Mouse (Mus musculus) lung, embryonic 15.5 days (tissue): ENCODE results near the gene Scgb1a1. TPM values are rescaled to one million over a fixed set of nuclear protein-coding genes. Genes with fewer than 3 reads are reported as not detected.
A peak's percentile ranks its signal among the peaks of the same experiment; 100 is the strongest.
"Not testable (repeated sequence)": the region's sequence is repeated elsewhere in the genome, so short reads cannot be mapped to it uniquely, and the experiment has no call there.

Experiments used
- ATAC-seq: fragments of 200-750 bp; cut with Nextera tagmentation; 2 replicates; pipeline ENCODE4 v1.8.0; 2017; ENCODE audit warnings: moderate number of reproducible peaks, borderline replicate concordance; ENCODE audit not compliant: low FRiP score, low TSS enrichment; ENCODE audit errors: extremely low read depth
- H3K27ac ChIP-seq: fragments of 300-500 bp; sonication (generic); 2 replicates; pipeline ENCODE4 v1.5.1; 2015; ENCODE audit warnings: moderate library complexity, mild to moderate bottlenecking, inconsistent platforms
- H3K27me3 ChIP-seq: fragments of 300-500 bp; sonication (generic); 2 replicates; pipeline ENCODE4 v1.6.1; 2015; ENCODE audit warnings: inconsistent platforms
- H3K36me3 ChIP-seq: fragments of 300-500 bp; sonication (generic); 2 replicates; pipeline ENCODE4 v1.6.1; 2015; ENCODE audit warnings: inconsistent platforms
- H3K4me1 ChIP-seq: fragments of 300-500 bp; sonication (generic); 2 replicates; pipeline ENCODE4 v1.6.1; 2015; ENCODE audit warnings: inconsistent platforms
- H3K4me2 ChIP-seq: fragments of 300-500 bp; sonication (generic); 2 replicates; pipeline ENCODE4 v1.6.1; 2015; ENCODE audit warnings: inconsistent platforms, mild to moderate bottlenecking, moderate library complexity
- H3K4me3 ChIP-seq: fragments of 300-500 bp; sonication (generic); 2 replicates; pipeline ENCODE4 v1.5.1; 2015; ENCODE audit warnings: mild to moderate bottlenecking, inconsistent platforms
- H3K9ac ChIP-seq: fragments of 300-500 bp; sonication (generic); 2 replicates; pipeline ENCODE4 v1.6.1; 2015; ENCODE audit warnings: inconsistent platforms
- H3K9me3 ChIP-seq: fragments of 300-500 bp; sonication (generic); 2 replicates; pipeline ENCODE4 v1.6.1; 2016; ENCODE audit warnings: inconsistent platforms
- WGBS: fragments of 180-500 bp; shearing (Covaris S2); methylation state at CpG from one replicate; pipeline ENCODE4 v1.1.7; 2015; 5-methylcytosine and 5-hydroxymethylcytosine counted together
- polyA plus RNA-seq: library from polyadenylated mRNA; unstranded; fragments of >200 nt; fragmentation: Nextera tagmentation; extraction: Ambion mirVana; gene quantifications from 2 replicates; pipeline ENCODE4 v1.2.1, GENCODE M21; 2015

The Scgb1a1 gene
- 5.1 and 8.7 TPM in 2 replicates for polyA plus RNA-seq

DNA sequence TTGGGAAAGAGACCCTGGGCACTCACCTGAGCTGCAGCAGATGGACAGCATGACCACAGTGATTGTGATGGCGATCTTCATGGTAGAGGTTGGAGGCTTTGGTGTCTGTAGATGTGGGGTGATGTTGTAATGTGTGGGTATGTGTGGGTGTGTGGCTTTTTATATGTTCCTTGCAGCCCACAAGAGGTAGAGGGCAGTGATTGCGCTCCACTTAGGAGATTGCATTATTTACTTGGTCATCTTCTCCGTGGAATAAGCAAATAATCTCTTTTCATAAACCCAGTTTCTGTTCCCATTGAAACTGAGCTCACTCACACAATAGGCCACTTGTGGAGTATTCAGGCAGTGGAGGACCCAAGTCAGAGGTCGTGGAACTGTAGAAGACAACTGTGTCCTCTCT, at the start of gene Scgb1a1:
Scgb1a1 (minus strand) TSS at position 138 of the 400 bp plus-strand sequence.
- Histone ChIP-seq H3K4me3 (no peak within 1 kb of the TSS), H3K27ac (no peak within 1 kb of the TSS), H3K9ac (no peak within 1 kb of the TSS), H3K9me3 (no peaks in the 10 kb centered on the region), H3K4me2 (no peak within 1 kb of the TSS), H3K4me1 (no peaks in the 10 kb centered on the region), H3K36me3 (no peaks in the 10 kb centered on the region), H3K27me3 (no peaks in the 10 kb centered on the region)
- ATAC-seq = no peak
- 69% methylated on average over 4 of the region's 4 CpGs for WGBS

DNA sequence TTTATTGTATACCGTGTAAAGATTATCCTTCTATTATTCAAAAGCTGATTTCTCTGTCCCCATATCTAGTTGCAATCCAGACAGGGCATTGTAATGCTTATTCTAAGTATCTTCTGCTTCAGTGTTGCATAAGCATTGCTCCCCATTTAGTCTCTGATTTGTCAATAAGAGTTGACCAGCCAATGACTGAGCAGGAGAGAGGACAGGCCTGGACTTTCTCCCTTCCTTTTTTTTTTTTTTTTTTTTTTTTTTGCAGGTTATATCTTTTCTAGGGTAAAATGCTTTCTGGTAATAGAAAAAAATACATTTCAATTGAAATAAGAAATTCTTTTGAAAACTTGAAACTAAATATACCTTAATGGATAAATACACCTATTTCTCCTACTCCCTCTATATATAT, 49.4 kb upstream of the Scgb1a1 start:
- Histone ChIP-seq H3K36me3 (0 out of 2 replicates have a peak, but pooled peaks cover 3% of the 10 kb centered on the region), H3K4me3 (no peak overlapping the region), H3K4me2 (no peak overlapping the region), H3K27ac (no peak overlapping the region), H3K4me1 (peaks cover 16% of the 10 kb centered on the region), H3K9me3 (no peaks in the 10 kb centered on the region), H3K27me3 (no peaks in the 10 kb centered on the region), H3K9ac (no peak overlapping the region)
- ATAC-seq = no peak
- 84% methylated on average over 1 of the region's 1 CpGs for WGBS

DNA sequence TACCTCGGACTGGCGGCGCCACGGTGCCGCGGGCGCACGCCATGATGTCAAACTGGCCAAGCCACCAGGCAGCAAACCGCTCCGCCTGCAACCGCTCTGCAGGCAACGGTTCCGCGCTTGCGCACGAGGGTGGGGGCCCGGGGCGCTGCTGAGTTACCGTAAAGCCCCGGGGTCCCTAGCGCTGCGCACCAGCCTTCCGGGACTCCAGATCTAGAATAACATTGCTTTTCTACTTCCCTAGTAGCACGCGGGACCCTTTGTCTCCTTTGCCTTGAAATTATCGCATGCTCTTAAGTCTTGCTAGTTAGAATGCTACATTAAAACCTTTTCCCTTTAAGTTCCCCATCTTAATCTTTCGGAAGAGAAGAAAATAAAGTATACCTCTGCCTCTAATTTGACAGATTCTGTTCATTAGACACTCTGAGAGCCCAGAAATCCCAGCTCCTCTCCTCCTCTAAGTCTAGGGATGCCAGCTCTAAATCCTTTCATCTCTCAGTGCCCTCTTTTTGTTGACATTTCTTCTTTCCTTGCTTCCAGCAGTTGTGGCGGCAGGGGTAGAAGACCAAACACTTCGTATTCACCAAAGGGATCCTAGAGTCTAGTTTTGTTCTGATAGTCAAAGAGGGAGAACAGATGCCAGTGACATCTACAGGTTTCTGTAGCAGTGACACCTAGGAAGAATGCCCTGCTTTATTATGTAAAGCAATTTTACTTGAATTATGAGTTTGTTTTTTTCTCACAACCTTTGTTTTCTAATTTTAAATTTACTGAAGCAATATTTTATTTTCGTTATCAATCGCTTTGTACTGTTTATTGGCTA, 48.0 kb upstream of the Scgb1a1 start, which contains the start of gene Asrgl1:
Asrgl1 (minus strand) TSS at position 125 of the 820 bp plus-strand sequence.
- Histone ChIP-seq H3K36me3 (0 out of 2 replicates have a peak, but pooled peaks cover 3% of the 10 kb centered on the region), H3K4me3 (peak within 1 kb of the TSS; percentile 77), H3K27ac (peak within 1 kb of the TSS; percentile 22; the same call in 1 of the 2 replicates), H3K27me3 (no peaks in the 10 kb centered on the region), H3K9me3 (no peaks in the 10 kb centered on the region), H3K9ac (peak within 1 kb of the TSS; percentile 68), H3K4me1 (peaks cover 16% of the 10 kb centered on the region), H3K4me2 (peak within 1 kb of the TSS; percentile 95)
- WGBS = 9% methylated on average over 31 of the region's 31 CpGs
- peak; percentile 97 for ATAC-seq

DNA sequence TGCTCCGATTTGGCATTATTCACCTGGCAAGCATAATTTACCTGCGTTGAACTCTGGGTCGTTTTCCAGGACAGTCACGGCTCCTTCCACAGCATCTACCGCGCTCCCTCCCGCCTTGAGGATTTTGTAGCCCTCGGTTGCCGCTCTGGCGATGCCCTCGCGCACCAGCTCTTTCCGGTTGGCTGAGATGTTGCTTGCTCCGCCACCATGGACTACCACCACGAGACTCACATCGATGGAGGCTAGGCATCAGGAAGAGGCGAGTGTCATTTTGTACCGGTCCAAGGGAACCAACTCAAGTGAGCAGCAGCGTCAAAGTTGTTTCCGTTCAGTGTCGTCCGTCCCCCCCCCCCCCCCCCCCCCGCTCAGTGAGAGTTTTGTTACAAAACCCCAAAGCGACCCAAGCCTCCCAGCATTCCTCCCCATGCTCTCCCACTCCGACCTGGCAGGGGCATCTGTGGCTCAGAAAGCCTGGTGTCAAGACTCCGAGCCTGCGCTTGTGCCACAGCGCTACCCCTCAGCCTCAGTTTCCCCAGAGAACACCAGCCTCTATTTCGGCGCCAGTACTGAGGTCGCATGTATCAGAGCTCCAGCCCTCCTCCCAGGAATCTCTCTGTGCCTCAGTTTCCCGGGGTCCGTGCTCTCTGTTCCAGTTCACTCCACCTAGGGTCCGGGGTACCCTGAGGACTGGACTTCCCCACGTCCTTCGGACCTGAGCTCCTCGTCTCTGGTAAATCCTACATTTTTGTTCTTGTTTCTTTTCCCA, 47.2 kb upstream of the Scgb1a1 start:
- Histone ChIP-seq H3K27me3 (no peaks in the 10 kb centered on the region), H3K36me3 (0 out of 2 replicates have a peak, but pooled peaks cover 3% of the 10 kb centered on the region), H3K9me3 (no peaks in the 10 kb centered on the region), H3K4me1 (peaks cover 16% of the 10 kb centered on the region), H3K4me2 (peak overlapping the region; percentile 95), H3K4me3 (peak overlapping the region; percentile 77), H3K27ac (peak overlapping the region; percentile 22; the same call in 1 of the 2 replicates), H3K9ac (peak overlapping the region; percentile 68)
- WGBS = under 1% methylated on average over 34 of the region's 37 CpGs
- peak; percentile 73 for ATAC-seq

DNA sequence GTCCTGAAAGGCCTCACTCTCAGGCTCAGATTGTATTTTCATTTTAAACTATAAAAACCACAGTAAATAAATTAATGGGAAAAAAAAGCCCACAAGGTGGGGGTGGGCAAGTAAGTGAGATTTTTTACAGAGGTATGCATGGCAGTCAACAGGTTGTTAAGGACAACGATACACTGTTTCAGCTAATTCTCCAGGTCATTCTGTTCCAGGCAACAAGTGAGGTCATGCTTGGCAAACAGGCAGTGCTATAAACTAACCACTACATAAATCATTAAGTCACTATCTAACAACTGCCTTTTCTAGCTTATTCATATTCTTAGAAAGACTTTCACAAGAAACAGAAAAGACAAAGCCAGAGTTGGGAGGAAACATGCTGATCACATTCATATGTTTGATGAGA, 42.2 kb upstream of the Scgb1a1 start:
- WGBS = 53% methylated on average over 1 of the region's 1 CpGs
- Histone ChIP-seq H3K4me2 (no peak overlapping the region), H3K9ac (no peak overlapping the region), H3K27me3 (no peaks in the 10 kb centered on the region), H3K4me3 (no peak overlapping the region), H3K36me3 (0 out of 2 replicates have a peak, but pooled peaks cover 8% of the 10 kb centered on the region), H3K27ac (no peak overlapping the region), H3K9me3 (no peaks in the 10 kb centered on the region), H3K4me1 (peaks cover 12% of the 10 kb centered on the region)
- no peak for ATAC-seq

DNA sequence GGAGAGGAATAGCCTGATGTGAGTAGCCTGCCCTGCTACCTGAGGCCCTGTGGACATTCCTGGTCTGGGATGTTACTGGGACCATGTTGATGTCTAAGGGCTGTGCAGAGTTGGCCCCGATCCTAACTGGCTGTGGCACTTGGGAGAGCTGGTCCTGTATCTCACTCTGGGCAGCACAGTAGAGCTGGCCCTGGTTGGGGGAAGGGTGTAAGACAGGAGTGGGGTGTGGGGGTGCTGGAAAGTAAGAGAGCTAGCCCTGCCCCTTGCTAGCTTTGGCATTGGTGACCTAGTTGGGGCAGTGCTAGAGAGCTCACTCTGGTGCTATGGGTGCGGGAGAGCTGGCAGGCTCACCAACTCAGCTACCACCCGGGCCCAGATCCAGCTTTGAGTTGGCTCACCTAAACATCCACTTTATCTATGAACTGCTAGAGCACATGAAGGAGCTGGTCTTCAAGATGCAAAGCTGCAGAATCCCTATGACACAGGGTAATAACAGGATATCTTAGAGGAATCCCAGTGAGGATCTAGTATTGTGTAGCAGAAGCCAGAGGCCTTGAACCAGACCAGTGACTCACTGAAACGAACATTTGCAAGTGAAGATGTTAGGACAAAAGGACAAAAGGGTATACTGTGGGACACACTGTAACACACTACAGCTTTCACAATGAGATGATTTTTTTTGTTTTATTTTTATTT, 40.9 kb upstream of the Scgb1a1 start:
- Histone ChIP-seq H3K9me3 (no peaks in the 10 kb centered on the region), H3K36me3 (0 out of 2 replicates have a peak, but pooled peaks cover 8% of the 10 kb centered on the region), H3K4me2 (no peak overlapping the region), H3K4me3 (no peak overlapping the region), H3K4me1 (peaks cover 2% of the 10 kb centered on the region; the same call in 1 of the 2 replicates), H3K27me3 (no peaks in the 10 kb centered on the region), H3K9ac (no peak overlapping the region), H3K27ac (no peak overlapping the region)
- peak; percentile 19; the same call in 1 of the 2 replicates for ATAC-seq
- WGBS = 85% methylated on average over 4 of the region's 4 CpGs

DNA sequence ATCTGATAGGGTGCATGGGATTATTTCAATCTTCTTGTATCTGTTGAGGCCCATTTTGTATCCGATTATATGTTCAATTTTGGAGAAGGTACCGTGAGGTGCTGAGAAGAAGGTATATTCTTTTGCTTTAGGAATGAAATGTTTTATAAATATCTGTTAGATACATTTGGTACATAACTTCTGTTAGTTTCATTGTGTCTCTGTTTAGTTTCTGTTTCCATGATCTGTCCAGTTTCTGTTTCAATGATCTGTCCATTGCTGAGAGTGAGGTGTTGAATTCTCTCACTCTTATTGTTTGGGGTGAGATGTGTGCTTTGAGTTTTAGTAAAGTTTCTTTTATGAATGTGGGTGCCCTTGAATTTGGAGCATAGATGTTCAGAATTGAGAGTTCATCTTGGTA, 36.2 kb upstream of the Scgb1a1 start:
- not testable (repeated sequence) for H3K9me3 ChIP-seq, H3K4me2 ChIP-seq, H3K4me1 ChIP-seq, H3K4me3 ChIP-seq, H3K36me3 ChIP-seq, ATAC-seq, H3K27ac ChIP-seq, H3K27me3 ChIP-seq, H3K9ac ChIP-seq
- 92% methylated on average over 2 of the region's 2 CpGs for WGBS

DNA sequence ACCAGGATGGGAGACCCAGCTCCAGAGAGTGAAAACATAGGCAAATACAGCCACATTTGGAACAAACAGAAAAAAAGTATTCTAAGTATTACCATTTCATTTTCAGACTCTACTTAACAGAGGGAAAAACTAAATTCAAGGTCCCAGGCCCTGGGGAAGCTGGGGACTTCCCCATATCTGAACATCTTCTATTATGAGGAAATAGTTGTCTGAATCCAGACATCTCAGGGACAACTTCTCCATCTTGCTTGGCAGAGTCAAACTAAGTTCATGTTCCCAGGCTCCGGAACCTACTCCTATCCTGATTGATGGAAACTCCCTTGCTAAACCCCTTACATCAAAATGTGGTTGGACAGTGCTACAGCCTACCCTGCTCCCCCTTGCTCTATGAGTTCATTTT, 34.6 kb upstream of the Scgb1a1 start:
- no peak overlapping the region for H3K4me3 ChIP-seq
- H3K4me1 ChIP-seq = no peaks in the 10 kb centered on the region
- no peak for ATAC-seq
- no peaks in the 10 kb centered on the region for H3K9me3 ChIP-seq
- no peak overlapping the region for H3K27ac ChIP-seq
- WGBS = 69% methylated on average over 1 of the region's 1 CpGs
- H3K9ac ChIP-seq = no peak overlapping the region
- H3K27me3 ChIP-seq = no peaks in the 10 kb centered on the region
- H3K4me2 ChIP-seq = no peak overlapping the region
- H3K36me3 ChIP-seq = 0 out of 2 replicates have a peak, but pooled peaks cover 5% of the 10 kb centered on the region

DNA sequence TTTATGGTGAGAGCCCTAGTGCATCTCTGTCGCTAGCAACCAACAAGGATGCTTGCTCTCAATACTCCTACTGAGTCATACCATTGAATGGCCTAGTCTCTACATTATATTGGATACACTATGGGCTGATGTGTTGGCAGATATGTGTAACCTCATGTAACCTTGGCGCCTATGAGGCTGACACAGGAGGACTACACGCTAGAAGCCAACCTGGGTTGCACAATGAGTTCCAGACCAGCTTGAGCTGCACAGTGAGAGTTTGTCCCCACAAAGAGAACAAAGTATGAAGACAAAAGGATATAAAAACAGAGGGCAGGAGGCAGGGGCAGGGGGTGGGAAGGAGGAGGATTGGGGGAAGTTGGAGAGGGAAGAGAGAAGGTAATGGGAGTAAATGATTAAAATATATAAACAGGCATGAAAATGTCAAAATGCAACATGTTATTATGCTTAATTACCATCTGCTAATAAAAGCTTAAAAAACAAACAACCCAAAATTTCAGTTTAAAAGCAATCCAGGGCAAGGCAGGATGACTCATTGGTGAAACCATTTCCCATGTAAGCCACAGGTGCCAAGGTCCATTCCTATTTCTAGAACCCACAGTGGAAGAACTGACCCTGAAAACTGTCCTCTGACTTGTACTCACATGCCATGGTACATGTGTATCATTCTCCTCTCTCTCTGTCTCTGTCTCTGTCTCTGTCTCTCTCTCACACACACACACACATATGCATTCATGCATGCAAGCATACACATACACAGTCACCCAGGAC, 32.1 kb upstream of the Scgb1a1 start:
- 0 out of 2 replicates have a peak, but pooled peaks cover 4% of the 10 kb centered on the region for H3K36me3 ChIP-seq

DNA sequence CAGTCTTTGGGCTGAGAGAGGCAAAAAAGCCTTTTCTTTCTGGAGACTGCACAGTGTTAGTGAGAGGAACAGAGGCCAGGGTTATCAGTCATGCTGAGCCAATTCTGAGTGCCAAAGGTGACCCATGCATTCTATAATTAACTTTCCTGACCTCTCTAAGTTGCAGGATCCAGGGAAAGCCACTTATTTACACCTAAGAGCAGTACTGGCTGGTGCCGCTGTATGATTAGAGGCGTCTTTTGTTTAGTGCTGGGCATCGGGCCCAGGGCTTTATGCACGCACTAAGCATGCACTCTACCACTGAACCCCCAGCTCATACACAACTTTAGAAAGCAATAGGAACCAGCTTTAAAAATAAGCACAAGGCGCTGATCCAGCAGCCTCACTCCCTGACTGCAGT, 29.5 kb upstream of the Scgb1a1 start:
- Histone ChIP-seq H3K4me1 (no peaks in the 10 kb centered on the region), H3K27ac (no peak overlapping the region), H3K4me3 (no peak overlapping the region), H3K9me3 (no peaks in the 10 kb centered on the region), H3K9ac (no peak overlapping the region), H3K27me3 (no peaks in the 10 kb centered on the region), H3K4me2 (no peak overlapping the region), H3K36me3 (0 out of 2 replicates have a peak, but pooled peaks cover 16% of the 10 kb centered on the region)
- WGBS = 76% methylated on average over 5 of the region's 5 CpGs
- no peak for ATAC-seq

More for the DNA sequence above, 32.1 kb upstream of the Scgb1a1 start:
- H3K9me3 ChIP-seq = no peaks in the 10 kb centered on the region
- no peak overlapping the region for H3K9ac ChIP-seq
- H3K4me3 ChIP-seq = no peak overlapping the region
- no peaks in the 10 kb centered on the region for H3K27me3 ChIP-seq
- H3K27ac ChIP-seq = no peak overlapping the region
- WGBS = 86% methylated on average over 3 of the region's 3 CpGs
- no peak overlapping the region for H3K4me2 ChIP-seq
- ATAC-seq = no peak
- H3K4me1 ChIP-seq = no peaks in the 10 kb centered on the region

DNA sequence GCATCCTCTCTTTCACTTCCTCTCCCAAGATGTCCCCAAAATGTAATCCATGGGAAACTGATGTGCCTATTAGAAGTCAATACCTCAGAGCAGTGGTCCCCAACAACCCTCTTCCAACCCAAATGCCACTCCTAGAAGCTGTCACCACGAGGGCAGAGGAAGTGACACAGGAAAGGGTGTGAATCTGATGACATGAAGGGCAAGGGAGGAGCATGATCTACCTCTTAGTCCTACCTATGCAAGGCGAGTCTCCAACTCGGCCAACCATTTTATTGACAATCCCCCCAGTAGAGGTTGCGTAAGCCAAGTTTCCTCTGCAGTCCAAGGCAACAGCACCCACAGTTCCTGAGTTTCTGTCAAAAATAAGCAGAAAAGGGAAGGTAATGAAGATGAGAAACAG, 28.5 kb upstream of the Scgb1a1 start:
- Histone ChIP-seq H3K27ac (no peak overlapping the region), H3K4me3 (no peak overlapping the region), H3K9ac (no peak overlapping the region), H3K4me2 (no peak overlapping the region), H3K9me3 (no peaks in the 10 kb centered on the region), H3K36me3 (0 out of 2 replicates have a peak, but pooled peaks cover 16% of the 10 kb centered on the region), H3K27me3 (no peaks in the 10 kb centered on the region), H3K4me1 (no peaks in the 10 kb centered on the region)
- ATAC-seq = no peak
- 73% methylated on average over 4 of the region's 4 CpGs for WGBS
